Mouse (Mus musculus): ENCODE measurements around the gene Tmod2.

- TF ChIP-seq EP300 (optimal IDR thresholded peaks at IDR 0.05) (no peak), CTCF (IDR thresholded peaks at IDR 0.05; ENCODE audit: low read depth) (peak; percentile 73)
These were observed 21.8 kb upstream of the Tmod2 start for GRCm38 (mm10) chr9:75632902-75633301.

Data from stomach, postnatal 0 days (tissue).